Mouse (Mus musculus) bone marrow, adult 2 months (tissue): ENCODE results near the gene Rad21l. TPM values are rescaled to one million over a fixed set of nuclear protein-coding genes. Genes with fewer than 3 reads are reported as not detected.

Experiments
- H3K27ac ChIP-seq: fragments of 200-500 bp; 2 replicates; pipeline ENCODE4 v1.5.1; 2012; ENCODE audit warnings: low read depth, mild to moderate bottlenecking, control low read depth, inconsistent platforms, low read length; ENCODE audit not compliant: control insufficient read depth, poor library complexity, insufficient read depth
- H3K4me1 ChIP-seq: fragments of 200-500 bp; 2 replicates; pipeline ENCODE4 v1.6.1; 2011; ENCODE audit warnings: low read length; ENCODE audit not compliant: control insufficient read depth, insufficient read depth
- H3K4me3 ChIP-seq: fragments of 200-500 bp; replicated peaks from 2 replicates; pipeline ENCODE3; 2011; ENCODE audit warnings: mild to moderate bottlenecking, low read depth, low read length, control low read depth; ENCODE audit not compliant: control insufficient read depth
- CTCF ChIP-seq: fragments of 200-500 bp; IDR thresholded peaks from 2 replicates; pipeline ENCODE4 v1.5.1; 2011; ENCODE audit warnings: low read length, control low read depth; ENCODE audit not compliant: control insufficient read depth, insufficient read depth
- POLR2A ChIP-seq: fragments of 200-500 bp; IDR thresholded peaks from 2 replicates; pipeline ENCODE4 v1.6.1; 2011; ENCODE audit warnings: low read depth, mild to moderate bottlenecking, control low read depth, low read length, borderline replicate concordance; ENCODE audit not compliant: control insufficient read depth
- WGBS: fragments of 180-500 bp; shearing (Covaris S2); methylation state at CpG from one replicate; pipeline ENCODE4 v1.1.7; 2018; 5-methylcytosine and 5-hydroxymethylcytosine counted together
- polyA plus RNA-seq: library from polyadenylated mRNA; stranded (reverse); fragments of >200 nt; gene quantifications from 2 replicates; pipeline ENCODE4 v1.2.4, GENCODE M21; 2011; ENCODE audit warnings: low replicate concordance; ENCODE audit not compliant: missing spikeins, insufficient read depth, insufficient read length

Gene Rad21l
- polyA plus RNA-seq, 1 experiment = not detected

- TF ChIP-seq CTCF = no peak
- no peak for TF ChIP-seq POLR2A
- WGBS = 53% methylated on average over 2 of the region's 2 CpGs
- Histone ChIP-seq H3K27ac (no peak overlapping the region), H3K4me1 (no peaks in the 10 kb centered on the region; the same call in 1 of the 2 replicates), H3K4me3 (no peak overlapping the region)
Measured at GRCm38 (mm10) chr2:151634903-151635302, 33.4 kb downstream of the Rad21l start.

- 73% methylated on average over 5 of the region's 5 CpGs for WGBS
- no peak overlapping the region for H3K27ac ChIP-seq
- TF ChIP-seq CTCF (no peak), POLR2A (no peak)
- no peak overlapping the region for H3K4me3 ChIP-seq
- H3K4me1 ChIP-seq = no peaks in the 10 kb centered on the region; the same call in 1 of the 2 replicates
Measured at GRCm38 (mm10) chr2:151632982-151633381, 35.4 kb downstream of the Rad21l start.

GRCm38 (mm10) chr2:151632159-151632814, 36.0 kb downstream of the Rad21l start, which contains the start of gene Snph:
TSS of gene Snph (minus strand) at chr2:151632593.
- Histone ChIP-seq H3K4me1 (no peaks in the 10 kb centered on the region; the same call in 1 of the 2 replicates), H3K4me3 (no peak within 1 kb of the TSS), H3K27ac (no peak within 1 kb of the TSS)
- TF ChIP-seq POLR2A = no peak
- TF ChIP-seq CTCF = no peak
- 1% methylated on average over 47 of the region's 47 CpGs for WGBS

- Histone ChIP-seq H3K4me1 (no peaks in the 10 kb centered on the region; the same call in 1 of the 2 replicates), H3K4me3 (no peak overlapping the region), H3K27ac (no peak overlapping the region)
- 8% methylated on average over 21 of the region's 22 CpGs for WGBS
- no peak for TF ChIP-seq CTCF
- no peak for TF ChIP-seq POLR2A
Measured at GRCm38 (mm10) chr2:151631406-151632158, 36.8 kb downstream of the Rad21l start.

- 39% methylated on average over 7 of the region's 7 CpGs for WGBS
- Histone ChIP-seq H3K4me1 (no peaks in the 10 kb centered on the region), H3K4me3 (no peak overlapping the region), H3K27ac (no peak overlapping the region)
- TF ChIP-seq CTCF (no peak), POLR2A (no peak)
Measured at GRCm38 (mm10) chr2:151629310-151629709, 39.0 kb downstream of the Rad21l start.

GRCm38 (mm10) chr2:151628011-151628410, 40.3 kb downstream of the Rad21l start:
- Histone ChIP-seq H3K27ac (no peak overlapping the region), H3K4me1 (no peaks in the 10 kb centered on the region), H3K4me3 (no peak overlapping the region)
- WGBS = 83% methylated on average over 3 of the region's 3 CpGs
- TF ChIP-seq POLR2A = no peak
- no peak for TF ChIP-seq CTCF

- WGBS = 81% methylated on average over 7 of the region's 7 CpGs
- TF ChIP-seq POLR2A = no peak
- no peak for TF ChIP-seq CTCF
- Histone ChIP-seq H3K4me3 (no peak overlapping the region), H3K4me1 (no peaks in the 10 kb centered on the region), H3K27ac (no peak overlapping the region)
Measured at GRCm38 (mm10) chr2:151626296-151626695, 42.0 kb downstream of the Rad21l start.

GRCm38 (mm10) chr2:151623776-151624175, 44.6 kb downstream of the Rad21l start:
- TF ChIP-seq POLR2A (no peak), CTCF (no peak)
- no peak overlapping the region for H3K27ac ChIP-seq
- no peak overlapping the region for H3K4me3 ChIP-seq
- 67% methylated on average over 3 of the region's 3 CpGs for WGBS
- H3K4me1 ChIP-seq = no peaks in the 10 kb centered on the region
